Mouse (Mus musculus): ENCODE results near the gene Dnajc4. TPM values are rescaled to one million over a fixed set of nuclear protein-coding genes. Genes with fewer than 3 reads are reported as not detected.
A peak's percentile ranks its signal among the peaks of the same experiment; 100 is the strongest.

Dnajc4 gene
- total RNA-seq, 2 experiments from 2014 or later, result 15.8 to 19.4 TPM

- intact Hi-C loops (cut with DNase I), result loop anchor here (5.0 kb wide), 1 partner anchor 37 kb away; the partner anchor contains the start of genes Bad and Gpr137
- DNase-seq (ENCODE audit: extremely low spot score in 1 of 2, low spot score in 2 of 2), result peak; percentile 99 to 100
Observed at GRCm38 (mm10) chr19:6979486-6980380, 12.6 kb downstream of the Dnajc4 start.

- intact Hi-C loops (cut with DNase I), result loop anchor here (5.0 kb wide), 1 partner anchor 37 kb away; the partner anchor contains the start of genes Bad and Gpr137
- peak; percentile 44 to 66 for DNase-seq (ENCODE audit: extremely low spot score in 1 of 2, low spot score in 2 of 2)
Observed at GRCm38 (mm10) chr19:6979001-6979479, 13.3 kb downstream of the Dnajc4 start.

- intact Hi-C loops (cut with DNase I), result loop anchor here (5.0 kb wide), 1 partner anchor 36 kb away; the partner anchor contains the start of genes Bad and Gpr137
- DNase-seq (ENCODE audit: extremely low spot score in 1 of 2, low spot score in 2 of 2), result no peak
Observed at GRCm38 (mm10) chr19:6978639-6978974, 13.8 kb downstream of the Dnajc4 start.

GRCm38 (mm10) chr19:6977759-6978638 lies 14.4 kb downstream of the Dnajc4 start:
- DNase-seq (ENCODE audit: extremely low spot score in 1 of 2, low spot score in 2 of 2), result no peak
- intact Hi-C loops (cut with DNase I), result loop anchor here (5.0 kb wide), 1 partner anchor 36 kb away; the partner anchor contains the start of genes Bad and Gpr137

GRCm38 (mm10) chr19:6975537-6976521 lies 16.5 kb downstream of the Dnajc4 start, which contains the start of gene Plcb3:
TSS of gene Plcb3 (minus strand) at chr19:6976470.
- intact Hi-C loops (cut with DNase I), result loop anchor here (5.0 kb wide), 1 partner anchor 34 kb away; the partner anchor contains the start of genes Bad and Gpr137
- peak; percentile 81 to 87 for DNase-seq (ENCODE audit: extremely low spot score in 1 of 2, low spot score in 2 of 2)

- intact Hi-C loops (cut with DNase I), result loop anchor here (5.0 kb wide), 1 partner anchor 32 kb away; the partner anchor contains the start of genes Bad and Gpr137
- DNase-seq (ENCODE audit: extremely low spot score in 1 of 2, low spot score in 2 of 2), result peak; percentile 62 to 93
Observed at GRCm38 (mm10) chr19:6974211-6975205, 17.9 kb downstream of the Dnajc4 start, which contains the start of gene Ppp1r14b. TSS of gene Ppp1r14b (plus strand) at chr19:6974968.

GRCm38 (mm10) chr19:6973581-6974190 lies 18.7 kb downstream of the Dnajc4 start:
- no peak for DNase-seq (ENCODE audit: extremely low spot score in 1 of 2, low spot score in 2 of 2)
- intact Hi-C loops (cut with DNase I), result no loop called here

GRCm38 (mm10) chr19:6972247-6972917 lies 20.0 kb downstream of the Dnajc4 start:
- no peak for DNase-seq (ENCODE audit: extremely low spot score in 1 of 2, low spot score in 2 of 2)
- intact Hi-C loops (cut with DNase I), result no loop called here

- DNase-seq (ENCODE audit: extremely low spot score in 1 of 2, low spot score in 2 of 2), result no peak
- intact Hi-C loops (cut with DNase I), result no loop called here
Observed at GRCm38 (mm10) chr19:6971644-6972043, 20.7 kb downstream of the Dnajc4 start.

GRCm38 (mm10) chr19:6970460-6971085 lies 21.8 kb downstream of the Dnajc4 start:
- no peak for DNase-seq (ENCODE audit: extremely low spot score in 1 of 2, low spot score in 2 of 2)
- intact Hi-C loops (cut with DNase I), result no loop called here

GRCm38 (mm10) chr19:6969665-6970381 lies 22.5 kb downstream of the Dnajc4 start:
- intact Hi-C loops (cut with DNase I), result no loop called here

GRCm38 (mm10) chr19:6969291-6969664 lies 23.1 kb downstream of the Dnajc4 start:
- intact Hi-C loops (cut with DNase I), result no loop called here
- no peak for DNase-seq (ENCODE audit: extremely low spot score in 1 of 2, low spot score in 2 of 2)

More at GRCm38 (mm10) chr19:6969665-6970381, 22.5 kb downstream of the Dnajc4 start:
- peak in 1 of 2 experiments; percentile 82 for DNase-seq (ENCODE audit: extremely low spot score in 1 of 2, low spot score in 2 of 2)

GRCm38 (mm10) chr19:6968491-6969271 lies 23.7 kb downstream of the Dnajc4 start:
- no peak for DNase-seq (ENCODE audit: extremely low spot score in 1 of 2, low spot score in 2 of 2)
- intact Hi-C loops (cut with DNase I), result no loop called here

GRCm38 (mm10) chr19:6956461-6956860 lies 35.9 kb downstream of the Dnajc4 start:
- DNase-seq (ENCODE audit: extremely low spot score in 1 of 2, low spot score in 2 of 2), result no peak
- intact Hi-C loops (cut with DNase I), result no loop called here

All from left cerebral cortex, postnatal 10 days (tissue).